Mouse (Mus musculus) fat pad, adult 2 months (tissue): ENCODE measurements around the gene Zan.
"Not testable (repeated sequence)": the region's sequence is repeated elsewhere in the genome, so short reads cannot be mapped to it uniquely, and the experiment has no call there.

Experiments used
- DNase-seq: peaks from one replicate; pipeline ENCODE4 v3.0.0-alpha.2; 2011; ENCODE audit warnings: low read depth, low spot score; ENCODE audit errors: extremely low read depth

The Zan gene

GRCm38 (mm10) chr5:137501709-137502666 lies 25.1 kb upstream of the Zan start, which contains the start of gene Pop7:
TSS of gene Pop7 (minus strand) at chr5:137502518.
- DNase-seq: peak; percentile 79

DNA sequence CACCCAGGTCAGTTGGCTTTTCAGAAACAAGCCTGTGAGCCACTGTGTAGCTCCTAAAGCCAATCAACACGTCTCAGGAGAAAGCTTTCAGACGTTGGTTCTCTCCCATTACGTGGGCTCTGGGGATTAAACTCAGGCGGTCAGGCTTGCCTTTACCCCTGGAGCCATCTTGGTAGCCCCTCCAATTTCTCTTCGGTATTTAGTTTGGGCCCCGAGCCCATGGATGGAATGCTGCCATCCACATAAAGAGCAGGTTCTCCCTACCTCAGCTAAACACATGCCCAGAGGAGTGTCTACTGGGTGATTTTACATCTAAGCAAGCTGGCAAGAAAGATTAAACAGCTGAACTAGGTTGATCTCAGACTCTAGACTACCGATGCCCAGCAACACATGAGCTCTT lies 23.3 kb upstream of the Zan start:
- no peak for DNase-seq

- peak; percentile 16 for DNase-seq
Observed at GRCm38 (mm10) chr5:137493831-137494230, 17.0 kb upstream of the Zan start.

GRCm38 (mm10) chr5:137491559-137491958 lies 14.7 kb upstream of the Zan start:
- DNase-seq: no peak

DNA sequence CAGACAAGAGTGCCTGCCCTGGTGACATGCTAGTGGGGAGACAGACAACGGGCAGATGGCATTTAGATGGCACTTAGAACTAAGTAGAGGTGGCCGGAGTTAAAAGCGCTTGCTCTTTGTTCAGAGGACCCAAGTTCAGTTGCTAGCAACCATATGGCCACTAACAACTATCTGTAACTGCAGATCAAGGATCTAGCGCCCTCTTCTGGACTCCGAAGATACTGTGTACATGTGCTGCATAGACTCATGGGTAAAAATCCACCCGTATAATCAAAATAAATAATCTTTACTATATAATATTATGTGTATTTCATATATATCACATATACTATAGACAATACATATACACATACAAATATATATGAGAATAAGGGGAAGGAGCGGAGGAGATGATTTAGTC lies 10.8 kb upstream of the Zan start:
- DNase-seq: no peak

DNA sequence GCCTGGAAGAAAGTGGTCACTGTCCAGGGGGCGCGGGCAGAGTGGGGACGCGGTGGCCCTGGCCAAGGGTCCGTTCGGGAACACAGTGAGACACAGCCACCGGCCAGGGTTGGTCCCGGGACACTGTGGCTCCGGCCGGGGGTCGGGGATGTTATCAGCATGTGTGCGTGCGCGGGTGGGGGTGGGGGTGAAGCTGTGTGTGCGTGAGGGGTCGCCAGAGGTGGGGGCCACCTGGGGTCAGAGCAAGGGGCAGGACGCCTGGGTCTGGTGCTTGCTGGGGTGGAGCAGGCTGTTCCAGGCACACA lies 8.9 kb upstream of the Zan start:
- no peak for DNase-seq

DNA sequence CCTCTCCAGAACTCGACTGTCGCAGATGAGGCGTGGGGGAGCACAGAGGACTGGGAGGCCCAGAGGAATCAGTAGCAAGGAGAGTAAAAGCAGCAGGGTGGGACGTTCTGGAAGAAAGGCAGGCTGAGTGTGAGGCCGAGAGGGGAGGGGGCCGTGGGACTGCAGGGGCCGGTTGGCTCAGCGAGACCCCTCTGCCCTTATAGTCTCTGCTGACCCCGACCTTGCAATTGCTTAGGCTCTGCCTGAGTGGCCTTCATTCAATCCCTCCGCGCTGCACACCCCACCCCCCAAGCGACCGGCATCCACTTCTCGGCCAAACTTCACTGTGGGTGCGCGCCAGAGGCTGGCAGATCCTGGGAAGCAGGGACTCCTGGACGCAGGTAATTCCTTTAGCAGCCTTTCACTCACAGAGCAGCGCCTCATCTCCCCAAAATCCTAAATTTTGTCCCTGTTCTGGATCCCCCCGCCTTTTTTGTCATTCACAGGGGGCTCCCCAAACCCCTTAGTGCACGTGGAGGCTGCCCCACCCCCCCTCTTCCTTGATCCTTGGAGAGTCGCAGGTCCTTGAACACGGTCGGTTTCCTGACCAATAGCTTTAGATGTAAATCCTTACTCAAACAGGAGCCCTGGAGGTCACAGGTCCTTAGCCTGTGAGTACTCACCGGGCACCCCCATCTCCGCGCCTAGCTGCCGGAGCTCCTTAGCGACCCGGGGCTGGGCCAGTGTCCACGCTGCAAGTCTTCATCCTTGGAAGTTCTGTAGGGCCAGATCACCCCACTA lies 8.4 kb upstream of the Zan start:
- no peak for DNase-seq

GRCm38 (mm10) chr5:137481897-137482296 lies 5.0 kb upstream of the Zan start:
- DNase-seq: no peak

DNA sequence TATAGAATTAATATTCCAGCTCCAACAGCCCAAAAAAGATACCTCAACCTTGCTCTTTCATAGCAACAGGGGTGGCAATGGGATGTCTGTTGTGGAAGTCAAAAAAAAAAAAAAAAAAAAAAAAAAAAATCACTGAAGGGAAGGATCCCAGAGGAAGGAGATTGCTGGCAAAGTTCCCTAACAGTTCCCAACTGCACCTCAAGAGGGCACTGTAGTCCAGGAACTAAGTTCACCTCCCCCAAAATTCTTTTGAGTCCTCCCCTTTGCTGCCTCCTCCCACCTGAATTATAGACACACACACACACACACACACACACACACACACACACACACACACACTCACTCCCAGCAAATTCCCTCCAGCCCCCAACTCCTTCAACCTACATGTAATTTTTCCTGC lies 4.3 kb upstream of the Zan start:
- DNase-seq: no peak

GRCm38 (mm10) chr5:137474351-137474750 lies 2.5 kb downstream of the Zan start:
- DNase-seq: no peak

GRCm38 (mm10) chr5:137472252-137472904 lies 4.5 kb downstream of the Zan start:
- DNase-seq: no peak

DNA sequence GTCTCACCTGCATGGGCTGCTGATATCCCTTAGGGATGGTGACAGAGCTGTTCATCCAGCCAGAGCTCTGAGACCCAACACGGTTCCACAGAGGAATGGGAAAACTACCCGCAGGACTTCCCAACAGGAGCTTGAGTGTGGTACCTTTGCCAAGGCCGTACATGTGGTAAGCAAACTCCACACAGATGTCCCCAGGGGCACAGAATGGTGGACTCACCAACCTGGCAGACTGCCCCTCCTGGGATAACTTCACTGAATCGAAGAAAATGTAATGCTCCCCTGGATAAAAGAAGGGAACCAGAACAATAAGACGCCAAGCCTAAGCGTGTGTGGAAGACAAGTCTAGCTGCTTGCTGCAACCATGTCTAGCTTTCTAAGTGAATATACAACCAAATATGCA lies 9.9 kb downstream of the Zan start:
- DNase-seq: no peak

DNA sequence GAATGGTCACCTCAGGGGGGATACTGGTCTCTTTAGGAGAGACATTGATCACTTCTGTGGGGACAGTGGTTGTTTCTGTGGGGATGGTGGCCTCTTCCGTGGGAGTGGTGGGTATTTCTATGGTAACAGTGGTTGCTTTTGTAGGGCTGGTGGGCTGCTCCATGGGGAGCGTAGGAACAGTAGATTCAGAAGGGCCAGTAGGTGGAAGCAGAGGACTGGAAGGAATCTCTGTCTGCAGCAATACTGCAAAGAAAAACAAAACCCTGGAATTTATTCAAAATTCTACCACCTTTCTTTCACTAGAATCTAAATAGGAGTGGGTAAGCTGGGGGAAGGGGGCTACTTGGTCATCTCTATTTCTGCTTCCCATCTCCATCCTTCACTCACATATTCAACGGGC lies 11.8 kb downstream of the Zan start:
- no peak for DNase-seq

- DNase-seq: no peak
Observed at GRCm38 (mm10) chr5:137455866-137456591, 20.8 kb downstream of the Zan start.

DNA sequence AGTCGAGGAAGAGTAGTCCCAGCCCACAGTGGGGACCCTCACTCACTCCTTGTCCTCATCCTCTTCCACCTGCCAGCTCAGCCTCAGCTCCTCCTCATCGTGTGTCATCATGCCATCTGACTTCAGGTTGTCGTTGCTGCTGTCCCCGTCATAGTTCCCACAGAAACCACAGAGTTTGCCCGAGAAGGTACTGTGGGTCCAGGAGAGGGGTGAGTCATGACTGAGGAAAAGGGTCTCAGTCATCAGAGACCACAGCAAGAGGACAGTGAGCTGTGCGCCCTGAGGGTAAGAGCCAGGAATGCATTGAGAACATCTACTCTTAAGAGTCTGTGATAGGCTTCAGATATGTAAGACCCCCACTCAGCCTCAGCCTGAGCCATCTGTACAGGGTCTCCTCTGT lies 21.7 kb downstream of the Zan start:
- no peak for DNase-seq

GRCm38 (mm10) chr5:137445536-137445935 lies 31.3 kb downstream of the Zan start:
- no peak for DNase-seq

DNA sequence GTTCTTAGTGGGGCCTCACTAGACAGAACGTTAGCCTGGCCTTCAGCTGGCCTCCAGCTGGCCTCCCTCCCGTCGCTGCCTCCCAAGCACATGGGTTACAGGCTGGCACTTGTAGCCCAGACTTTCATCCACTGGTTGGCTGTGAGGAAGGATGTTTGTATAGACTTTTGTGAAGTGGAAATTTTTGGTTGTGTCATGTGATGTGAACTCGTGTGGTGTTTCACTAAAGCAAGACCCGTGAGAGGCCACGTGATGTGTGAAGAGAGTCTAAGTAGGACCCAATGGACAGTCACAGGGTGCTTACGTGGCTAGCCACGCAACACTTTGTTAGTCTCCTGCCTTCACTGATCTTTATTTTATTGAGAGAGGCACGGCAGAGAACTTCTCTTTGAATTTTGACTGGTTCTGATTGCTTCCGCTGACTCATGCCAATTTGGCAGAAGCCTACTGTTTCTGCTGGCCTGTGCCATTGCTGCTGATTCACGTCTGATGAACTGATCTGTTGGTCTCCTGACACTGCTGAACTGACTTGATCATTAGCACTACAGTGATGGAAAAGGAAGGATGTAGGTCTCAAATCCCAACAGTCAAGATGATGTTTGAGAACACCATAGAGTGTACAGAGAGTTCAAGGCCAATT lies 36.5 kb downstream of the Zan start:
- DNase-seq: no peak

GRCm38 (mm10) chr5:137433889-137434288 lies 43.0 kb downstream of the Zan start:
- no peak for DNase-seq

GRCm38 (mm10) chr5:137430402-137430801 lies 46.5 kb downstream of the Zan start:
- not testable (repeated sequence) for DNase-seq

DNA sequence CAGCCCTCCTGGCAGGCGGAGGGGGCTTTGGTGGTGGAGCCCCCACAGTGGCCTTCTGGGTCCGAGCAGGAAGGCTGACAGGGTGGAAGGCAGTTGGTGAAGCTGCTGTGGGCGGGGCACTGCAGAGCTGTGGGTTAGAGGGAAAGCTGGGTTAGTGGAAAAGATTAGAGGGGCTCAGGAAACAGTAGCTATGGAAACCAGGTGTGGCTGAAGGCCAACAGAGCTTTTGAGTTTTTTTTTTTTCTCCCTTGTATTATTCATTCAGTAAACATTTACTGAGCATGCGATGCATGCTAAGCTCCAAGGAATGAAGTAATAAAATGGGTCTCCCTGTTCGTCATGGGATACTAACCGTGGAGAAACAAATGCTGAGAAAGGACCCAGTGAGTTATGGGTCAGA lies 51.2 kb downstream of the Zan start:
- no peak for DNase-seq

GRCm38 (mm10) chr5:137419841-137420240 lies 57.0 kb downstream of the Zan start:
- no peak for DNase-seq
